Mouse (Mus musculus): Measurements from ENCODE around the gene Ctf1. TPM values are rescaled to one million over a fixed set of nuclear protein-coding genes. Genes with fewer than 3 reads are reported as not detected.
A peak's percentile ranks its signal among the peaks of the same experiment; 100 is the strongest.
"Not testable (repeated sequence)": the region's sequence is repeated elsewhere in the genome, so short reads cannot be mapped to it uniquely, and the experiment has no call there.

The Ctf1 gene
- total and polyA plus RNA-seq, 3 experiments = not detected

- no peak for DNase-seq (ENCODE audit: extremely low read depth)
- TF ChIP-seq CHD1 (IDR thresholded peaks at IDR 0.05; ENCODE audit: low read depth, low read length) = no peak
- TF ChIP-seq ZNF384 (IDR thresholded peaks at IDR 0.05; ENCODE audit: low read depth, low read length) = no peak
- no peak for TF ChIP-seq SIN3A (IDR thresholded peaks at IDR 0.05; ENCODE audit: low read length)
- no peak for TF ChIP-seq ELF1 (IDR thresholded peaks at IDR 0.05; ENCODE audit: low read depth, low read length)
- TF ChIP-seq EP300 (IDR thresholded peaks at IDR 0.05; ENCODE audit: low read length) = no peak
- TF ChIP-seq MYC (IDR thresholded peaks at IDR 0.05; ENCODE audit: low read depth, low read length) = no peak
- no peak for TF ChIP-seq E2F4 (IDR thresholded peaks at IDR 0.05; ENCODE audit: insufficient replicate concordance, low read depth, low read length)
- TF ChIP-seq CHD2 (IDR thresholded peaks at IDR 0.05; ENCODE audit: low read length) = no peak
- no peaks in the 10 kb centered on the region for H3K79me2 ChIP-seq (replicated peaks; ENCODE audit: control insufficient read depth, extremely low read depth, insufficient read depth, poor library complexity, severe bottlenecking)
- H3K9ac ChIP-seq (ENCODE audit: insufficient read depth, low read depth) = no peak overlapping the region
- H3K27ac ChIP-seq (ENCODE audit: insufficient read depth, low read depth) = no peak overlapping the region
- peaks cover 2% of the 10 kb centered on the region for H3K27me3 ChIP-seq (replicated peaks)
- H3K9me3 ChIP-seq (replicated peaks; ENCODE audit: low read length) = peaks cover 4% of the 10 kb centered on the region
- H3K4me1 ChIP-seq (ENCODE audit: control insufficient read depth in 1 of 2, insufficient read depth in 2 of 2) = no peaks in the 10 kb centered on the region
- no peak overlapping the region for H3K4me2 ChIP-seq (ENCODE audit: insufficient read depth, low read depth, poor library complexity, severe bottlenecking)
- H3K4me3 ChIP-seq (replicated peaks in 1 of 3; ENCODE audit: low read depth in 2 of 3, low read length in 2 of 3, poor library complexity in 1 of 3) = no peak overlapping the region
- in situ Hi-C loops (cut with MboI; ENCODE audit: low pct_ligation_motif_present, low pct_unique_long_range_greater_than_20kb, low sequenced_read_pairs) (no loop called here), dilution Hi-C loops (cut with MboI; ENCODE audit: extremely low pct_ligation_motif_present, extremely low pct_unique_long_range_greater_than_20kb, low sequenced_read_pairs) (no loop called here)
- H3K36me3 ChIP-seq (replicated peaks in 1 of 2; ENCODE audit: control insufficient read depth in 1 of 2, insufficient read depth in 1 of 2, low read length in 1 of 2) = no peaks in the 10 kb centered on the region
Measured at GRCm38 (mm10) chr7:127730170-127730569, 17.6 kb downstream of the Ctf1 start.

GRCm38 (mm10) chr7:127732066-127732465, 19.5 kb downstream of the Ctf1 start, which contains the start of gene Ctf2:
Ctf2 (minus strand) TSS chr7:127732166.
- dilution Hi-C loops (cut with MboI; ENCODE audit: extremely low pct_ligation_motif_present, extremely low pct_unique_long_range_greater_than_20kb, low sequenced_read_pairs); H3K4me3 ChIP-seq (replicated peaks in 1 of 3; ENCODE audit: low read depth in 2 of 3, low read length in 2 of 3, poor library complexity in 1 of 3); H3K9ac ChIP-seq (ENCODE audit: insufficient read depth, low read depth): not testable (repeated sequence)

GRCm38 (mm10) chr7:127744366-127745045, 32.0 kb downstream of the Ctf1 start, which contains the start of gene Fbxl19:
Fbxl19 (plus strand) TSS chr7:127744543.
- H3K27ac ChIP-seq (ENCODE audit: insufficient read depth, low read depth) = peak within 1 kb of the TSS; percentile 73
- DNase-seq (ENCODE audit: extremely low read depth) = peak; percentile 82
- peaks cover 2% of the 10 kb centered on the region for H3K9me3 ChIP-seq (replicated peaks; ENCODE audit: low read length)
- in situ Hi-C loops (cut with MboI; ENCODE audit: low pct_ligation_motif_present, low pct_unique_long_range_greater_than_20kb, low sequenced_read_pairs) = no loop called here
- H3K79me2 ChIP-seq (replicated peaks; ENCODE audit: control insufficient read depth, extremely low read depth, insufficient read depth, poor library complexity, severe bottlenecking) = no peaks in the 10 kb centered on the region
- H3K9ac ChIP-seq (ENCODE audit: insufficient read depth, low read depth) = peak within 1 kb of the TSS; percentile 73
- H3K4me3 ChIP-seq (replicated peaks in 1 of 3; ENCODE audit: low read depth in 2 of 3, low read length in 2 of 3, poor library complexity in 1 of 3) = peak within 1 kb of the TSS; percentile 71 to 98 (median 87)
- dilution Hi-C loops (cut with MboI; ENCODE audit: extremely low pct_ligation_motif_present, extremely low pct_unique_long_range_greater_than_20kb, low sequenced_read_pairs) = no loop called here
- peaks cover 4 to 18% of the 10 kb centered on the region in 2 experiments; a peak in 3 of 4 replicates for H3K4me1 ChIP-seq (ENCODE audit: control insufficient read depth in 1 of 2, insufficient read depth in 2 of 2)
- H3K36me3 ChIP-seq (replicated peaks in 1 of 2; ENCODE audit: control insufficient read depth in 1 of 2, insufficient read depth in 1 of 2, low read length in 1 of 2) = peaks cover 16 to 19% of the 10 kb centered on the region in 2 experiments
- H3K4me2 ChIP-seq (ENCODE audit: insufficient read depth, low read depth, poor library complexity, severe bottlenecking) = peak within 1 kb of the TSS; percentile 87
- H3K27me3 ChIP-seq (replicated peaks) = no peaks in the 10 kb centered on the region
- TF ChIP-seq MEF2A (IDR thresholded peaks at IDR 0.05; ENCODE audit: borderline replicate concordance, low read depth, low read length) (0 out of 2 replicates have a peak, but pooled peaks have one; percentile 32), ZMIZ1 (IDR thresholded peaks at IDR 0.05; ENCODE audit: low read depth, low read length) (0 out of 2 replicates have a peak, but pooled peaks have one; percentile 53), TCF12 (IDR thresholded peaks at IDR 0.05; ENCODE audit: low read depth, low read length) (no peak), E2F4 (IDR thresholded peaks at IDR 0.05; ENCODE audit: insufficient replicate concordance, low read depth, low read length) (0 out of 2 replicates have a peak, but pooled peaks have one; percentile 26), BHLHE40 (IDR thresholded peaks at IDR 0.05; ENCODE audit: low read depth, low read length) (no peak), SMC3 (IDR thresholded peaks at IDR 0.05; ENCODE audit: low read depth, low read length) (peak; percentile 69), RAD21 (IDR thresholded peaks at IDR 0.05; ENCODE audit: low read depth, low read length) (peak; percentile 56), MAZ (IDR thresholded peaks at IDR 0.05; ENCODE audit: low read depth, low read length) (peak; percentile 95), IRF4 (IDR thresholded peaks at IDR 0.05; ENCODE audit: low read depth, low read length) (peak; percentile 49; the same call in 1 of the 2 replicates), POLR2AphosphoS2 (IDR thresholded peaks at IDR 0.05; ENCODE audit: low read depth, low read length) (no peak), ELF1 (IDR thresholded peaks at IDR 0.05; ENCODE audit: low read depth, low read length) (peak; percentile 39; the same call in 1 of the 2 replicates), HCFC1 (IDR thresholded peaks at IDR 0.05; ENCODE audit: low read depth, low read length) (peak; percentile 54), EP300 (IDR thresholded peaks at IDR 0.05; ENCODE audit: low read length) (no peak), ETS1 (conservative IDR thresholded peaks at IDR 0.05; ENCODE audit: low read depth, low read length) (no peak), KAT2A (IDR thresholded peaks at IDR 0.05; ENCODE audit: insufficient replicate concordance, low read length) (no peak), USF1 (IDR thresholded peaks at IDR 0.05; ENCODE audit: low read depth, low read length) (no peak), MAX (IDR thresholded peaks at IDR 0.05; ENCODE audit: low read length) (peak; percentile 64), PAX5 (IDR thresholded peaks at IDR 0.05; ENCODE audit: low read length) (no peak), JUND (conservative IDR thresholded peaks at IDR 0.05; ENCODE audit: low read depth, low read length) (no peak), POLR2A (IDR thresholded peaks at IDR 0.05; ENCODE audit: low read depth, low read length) (peak; percentile 28)

More at GRCm38 (mm10) chr7:127732066-127732465, 19.5 kb downstream of the Ctf1 start, which contains the start of gene Ctf2:
- DNase-seq (ENCODE audit: extremely low read depth); H3K36me3 ChIP-seq (replicated peaks in 1 of 2; ENCODE audit: control insufficient read depth in 1 of 2, insufficient read depth in 1 of 2, low read length in 1 of 2); H3K4me2 ChIP-seq (ENCODE audit: insufficient read depth, low read depth, poor library complexity, severe bottlenecking); in situ Hi-C loops (cut with MboI; ENCODE audit: low pct_ligation_motif_present, low pct_unique_long_range_greater_than_20kb, low sequenced_read_pairs); H3K4me1 ChIP-seq (ENCODE audit: control insufficient read depth in 1 of 2, insufficient read depth in 2 of 2); H3K27me3 ChIP-seq (replicated peaks); H3K27ac ChIP-seq (ENCODE audit: insufficient read depth, low read depth); H3K79me2 ChIP-seq (replicated peaks; ENCODE audit: control insufficient read depth, extremely low read depth, insufficient read depth, poor library complexity, severe bottlenecking); H3K9me3 ChIP-seq (replicated peaks; ENCODE audit: low read length): not testable (repeated sequence)

All from CH12.LX (cell line).